Mouse (Mus musculus) testis, adult 2 months (tissue): ENCODE results near the gene Naaladl2.

Experiments
- CTCF ChIP-seq: fragments of 200-500 bp; IDR thresholded peaks from 2 replicates; pipeline ENCODE4 v1.5.1; 2012; ENCODE audit warnings: low read depth, mild to moderate bottlenecking, inconsistent platforms, low read length, moderate library complexity; ENCODE audit not compliant: control insufficient read depth, insufficient read depth, insufficient replicate concordance
- POLR2A ChIP-seq: fragments of 200-500 bp; IDR thresholded peaks from 2 replicates; pipeline ENCODE4 v1.6.1; 2012; ENCODE audit warnings: low read depth, mild to moderate bottlenecking, inconsistent platforms, low read length, moderate library complexity; ENCODE audit not compliant: control insufficient read depth

GRCm38 (mm10) chr3:24391311-24391710, 752.8 kb downstream of the Naaladl2 start:
- no peak for TF ChIP-seq CTCF
- no peak for TF ChIP-seq POLR2A
